Mouse (Mus musculus) midbrain, embryonic 13.5 days (tissue): ENCODE results near the gene Ms4a6b. TPM values are rescaled to one million over a fixed set of nuclear protein-coding genes. Genes with fewer than 3 reads are reported as not detected.
"Not testable (repeated sequence)": the region's sequence is repeated elsewhere in the genome, so short reads cannot be mapped to it uniquely, and the experiment has no call there.

Experiments
- ATAC-seq: fragments of 200-750 bp; cut with Nextera tagmentation; 2 replicates; pipeline ENCODE4 v1.8.0; 2017; ENCODE audit warnings: mild to moderate bottlenecking, moderate TSS enrichment, moderate library complexity
- H3K27ac ChIP-seq: fragments of 300-500 bp; sonication (generic); 2 replicates; pipeline ENCODE4 v1.5.1; 2015; ENCODE audit warnings: inconsistent platforms, mild to moderate bottlenecking, moderate library complexity
- H3K27me3 ChIP-seq: fragments of 300-500 bp; sonication (generic); 2 replicates; pipeline ENCODE4 v1.6.1; 2015; ENCODE audit warnings: mild to moderate bottlenecking, inconsistent platforms
- H3K36me3 ChIP-seq: fragments of 300-500 bp; sonication (generic); 2 replicates; pipeline ENCODE4 v1.6.1; 2015; ENCODE audit warnings: mild to moderate bottlenecking, inconsistent platforms
- H3K4me1 ChIP-seq: fragments of 300-500 bp; sonication (generic); replicated peaks from 2 replicates; pipeline ENCODE4 v1.6.1; 2015; ENCODE audit warnings: inconsistent platforms
- H3K4me2 ChIP-seq: fragments of 300-500 bp; sonication (generic); replicated peaks from 2 replicates; pipeline ENCODE4 v1.6.1; 2015; ENCODE audit warnings: moderate library complexity, mild to moderate bottlenecking, inconsistent platforms
- H3K4me3 ChIP-seq: fragments of 300-500 bp; sonication (generic); replicated peaks from 2 replicates; pipeline ENCODE4 v1.5.1; 2015; ENCODE audit warnings: mild to moderate bottlenecking, inconsistent platforms
- H3K9ac ChIP-seq: fragments of 300-500 bp; sonication (generic); replicated peaks from 2 replicates; pipeline ENCODE4 v1.6.1; 2015; ENCODE audit warnings: mild to moderate bottlenecking, inconsistent platforms
- H3K9me3 ChIP-seq: fragments of 300-500 bp; sonication (generic); 2 replicates; pipeline ENCODE4 v1.6.1; 2016; ENCODE audit warnings: mild to moderate bottlenecking, inconsistent platforms
- WGBS: fragments of 180-500 bp; shearing (Covaris S2); methylation state at CpG from one replicate; pipeline ENCODE4 v1.1.7; 2015; 5-methylcytosine and 5-hydroxymethylcytosine counted together
- polyA plus RNA-seq: library from polyadenylated mRNA; unstranded; fragments of >200 nt; fragmentation: Nextera tagmentation; extraction: Ambion mirVana; gene quantifications from 2 replicates; pipeline ENCODE4 v1.2.1, GENCODE M21; 2015

Ms4a6b gene
- polyA plus RNA-seq, 1 experiment from 2014 or later: 2.5 TPM

DNA sequence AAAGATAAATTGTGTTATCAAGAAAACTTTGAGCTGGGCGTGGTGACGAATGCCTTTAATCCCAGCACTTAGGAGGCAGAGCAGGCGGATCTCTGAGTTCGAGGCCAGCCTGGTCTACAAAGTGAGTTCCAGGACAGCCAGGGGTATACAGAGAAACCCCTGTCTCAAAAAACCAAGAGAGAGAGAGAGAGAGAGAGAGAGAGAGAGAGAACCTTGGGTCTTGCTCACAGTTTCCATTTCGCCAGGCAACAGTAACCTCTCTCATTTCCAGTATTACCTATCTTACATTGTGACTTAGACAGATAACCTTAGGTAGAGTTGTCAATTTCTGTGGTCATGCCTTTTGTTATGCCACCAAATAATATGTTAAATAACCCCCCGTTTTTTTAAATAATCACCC lies 20.0 kb upstream of the Ms4a6b start:
- no peaks in the 10 kb centered on the region for H3K9me3 ChIP-seq
- no peaks in the 10 kb centered on the region for H3K4me1 ChIP-seq
- no peak for ATAC-seq
- no peak overlapping the region for H3K9ac ChIP-seq
- no peak overlapping the region for H3K4me2 ChIP-seq
- H3K27ac ChIP-seq: no peak overlapping the region
- no peaks in the 10 kb centered on the region for H3K27me3 ChIP-seq
- 87% methylated on average over 6 of the region's 6 CpGs for WGBS
- H3K4me3 ChIP-seq: no peak overlapping the region
- H3K36me3 ChIP-seq: no peaks in the 10 kb centered on the region

DNA sequence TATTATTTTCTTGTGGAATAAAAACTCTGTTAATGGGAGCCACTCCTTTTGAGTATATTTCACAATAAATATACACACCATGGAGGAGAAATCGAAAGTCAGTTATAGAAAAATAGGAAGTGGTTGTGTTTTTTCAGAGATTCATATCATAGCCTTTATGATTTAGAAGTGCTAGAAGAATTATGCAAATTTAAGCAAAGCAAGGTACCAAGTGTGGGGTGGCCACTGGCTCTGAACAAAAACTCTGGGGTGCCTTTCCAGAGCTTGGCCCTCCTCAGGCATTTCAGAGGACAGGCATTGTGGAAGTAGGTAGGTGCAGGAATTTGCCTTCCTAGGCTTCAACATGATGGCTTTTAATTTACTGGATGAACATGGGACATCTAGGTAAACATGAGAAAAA lies 19.0 kb upstream of the Ms4a6b start:
- H3K4me3 ChIP-seq, H3K4me2 ChIP-seq, H3K9ac ChIP-seq, H3K27ac ChIP-seq, ATAC-seq, H3K9me3 ChIP-seq, H3K36me3 ChIP-seq, H3K27me3 ChIP-seq, H3K4me1 ChIP-seq: not testable (repeated sequence)
- WGBS: 80% methylated on average over 1 of the region's 1 CpGs

DNA sequence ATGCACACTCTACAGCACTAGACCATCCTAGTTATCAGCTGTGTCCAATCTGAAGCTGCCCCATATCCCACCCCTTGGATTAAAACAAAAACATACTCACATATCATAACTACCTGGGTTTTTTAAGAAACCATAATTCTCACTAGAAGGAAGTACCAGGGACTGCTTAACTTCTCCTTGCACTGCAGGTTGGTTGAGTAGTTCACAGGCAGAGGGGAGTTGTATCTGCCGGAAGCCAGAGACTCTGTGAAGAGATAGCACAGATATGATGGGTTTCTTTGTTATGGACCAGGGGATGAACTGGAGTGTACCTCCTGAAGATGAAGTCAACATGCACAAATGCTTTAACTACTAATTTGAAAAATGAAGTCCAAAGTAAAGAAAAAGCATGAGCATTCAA lies 15.5 kb upstream of the Ms4a6b start:
- WGBS: 97% methylated on average over 1 of the region's 1 CpGs
- Histone ChIP-seq H3K4me3 (no peak overlapping the region), H3K36me3 (no peaks in the 10 kb centered on the region)

DNA sequence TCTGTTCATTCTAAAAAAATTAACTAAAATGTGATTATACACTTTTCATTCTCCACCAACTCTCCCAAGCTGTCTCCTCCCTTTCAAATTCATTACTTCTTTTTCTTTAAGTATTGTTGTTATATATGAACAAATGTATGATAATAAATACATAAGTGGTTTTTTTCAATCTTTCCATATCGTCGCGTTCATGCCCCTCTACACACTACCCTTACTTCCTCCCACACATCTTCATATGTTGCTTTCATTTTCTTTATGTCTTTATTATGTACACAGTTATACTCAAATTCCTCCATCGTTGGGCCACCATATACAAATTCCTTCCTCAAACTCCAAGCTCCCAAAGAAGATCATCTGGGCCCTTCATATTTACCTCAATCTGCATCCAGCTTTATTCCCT lies 15.0 kb upstream of the Ms4a6b start:
- no peak overlapping the region for H3K4me2 ChIP-seq
- no peaks in the 10 kb centered on the region for H3K9me3 ChIP-seq
- no peak for ATAC-seq
- no peaks in the 10 kb centered on the region for H3K4me1 ChIP-seq
- H3K36me3 ChIP-seq: no peaks in the 10 kb centered on the region
- no peak overlapping the region for H3K4me3 ChIP-seq
- no peak overlapping the region for H3K9ac ChIP-seq
- no peak overlapping the region for H3K27ac ChIP-seq
- 88% methylated on average over 4 of the region's 4 CpGs for WGBS
- no peaks in the 10 kb centered on the region for H3K27me3 ChIP-seq

More for the DNA sequence above, 15.5 kb upstream of the Ms4a6b start:
- no peak overlapping the region for H3K9ac ChIP-seq
- H3K9me3 ChIP-seq: no peaks in the 10 kb centered on the region
- no peaks in the 10 kb centered on the region for H3K4me1 ChIP-seq
- no peaks in the 10 kb centered on the region for H3K27me3 ChIP-seq
- H3K27ac ChIP-seq: no peak overlapping the region
- ATAC-seq: no peak
- H3K4me2 ChIP-seq: no peak overlapping the region

DNA sequence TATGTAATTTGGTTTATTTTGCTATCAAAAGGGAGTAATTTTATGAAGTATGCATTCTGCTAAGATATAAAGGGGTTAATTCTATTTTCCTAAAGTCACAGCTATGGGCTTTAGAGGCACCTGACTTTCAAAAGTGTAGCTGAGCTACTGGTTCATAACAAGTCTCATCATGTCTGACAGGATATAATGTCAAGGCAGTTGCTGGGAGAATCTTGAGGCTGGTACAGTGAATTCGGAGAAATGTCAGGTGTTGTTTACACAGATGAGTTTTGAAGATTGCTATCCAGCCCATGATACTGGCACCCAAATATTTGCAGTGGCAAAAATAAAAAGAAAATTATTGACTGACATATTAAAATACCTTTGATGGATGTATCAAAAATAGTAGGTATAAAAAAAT lies 11.5 kb upstream of the Ms4a6b start:
- Histone ChIP-seq H3K36me3 (no peaks in the 10 kb centered on the region), H3K27ac (no peak overlapping the region), H3K9me3 (no peaks in the 10 kb centered on the region), H3K9ac (no peak overlapping the region), H3K4me3 (no peak overlapping the region), H3K4me1 (no peaks in the 10 kb centered on the region), H3K4me2 (no peak overlapping the region), H3K27me3 (no peaks in the 10 kb centered on the region)
- 90% methylated on average over 1 of the region's 1 CpGs for WGBS
- ATAC-seq: no peak

DNA sequence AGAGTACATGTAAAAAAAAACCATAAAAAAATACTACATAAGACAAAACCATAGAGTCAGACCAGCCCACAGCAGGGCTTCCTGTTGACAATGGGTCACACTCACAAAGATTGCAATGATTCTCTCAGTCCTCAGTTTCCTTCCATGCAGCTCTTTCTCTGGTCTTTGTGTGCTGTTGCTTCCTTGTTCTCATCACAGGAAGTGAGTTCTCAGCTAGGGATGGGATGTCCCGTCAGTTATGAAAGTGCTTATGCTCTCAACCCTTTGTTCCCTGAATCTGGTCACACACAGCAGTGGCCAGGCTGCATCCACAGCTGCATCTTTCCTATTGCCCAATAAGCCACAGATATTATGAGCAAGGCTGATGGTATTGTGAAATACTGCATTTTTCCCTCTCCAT lies 2.9 kb upstream of the Ms4a6b start:
- H3K27ac ChIP-seq: no peak overlapping the region
- H3K4me2 ChIP-seq: no peak overlapping the region
- H3K4me1 ChIP-seq: no peaks in the 10 kb centered on the region
- no peaks in the 10 kb centered on the region for H3K27me3 ChIP-seq
- no peak overlapping the region for H3K9ac ChIP-seq
- H3K36me3 ChIP-seq: no peaks in the 10 kb centered on the region
- H3K9me3 ChIP-seq: no peaks in the 10 kb centered on the region
- H3K4me3 ChIP-seq: no peak overlapping the region
- 68% methylated on average over 1 of the region's 1 CpGs for WGBS
- no peak for ATAC-seq

DNA sequence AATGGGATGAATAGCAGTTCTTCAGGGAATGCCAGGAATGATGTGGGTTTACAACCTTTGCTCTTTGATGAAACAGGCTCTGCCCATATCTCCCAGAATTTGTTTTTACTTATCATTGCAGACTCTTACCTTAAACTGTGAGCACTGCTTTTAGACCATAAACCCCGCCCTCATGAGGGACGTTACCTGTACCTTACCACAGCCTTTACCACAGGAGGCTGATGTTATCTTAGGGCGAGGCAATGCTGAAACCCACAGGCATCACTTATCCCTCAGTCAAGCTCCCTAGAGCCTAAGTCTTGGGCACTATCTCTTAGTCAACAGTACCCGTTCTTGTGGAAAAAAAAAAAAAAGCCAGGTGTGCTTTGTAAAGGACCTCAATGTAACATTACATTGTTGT lies 533 bp downstream of the Ms4a6b start:
- Histone ChIP-seq H3K4me2 (no peak overlapping the region), H3K4me3 (no peak overlapping the region), H3K27me3 (no peaks in the 10 kb centered on the region), H3K9ac (no peak overlapping the region), H3K4me1 (no peaks in the 10 kb centered on the region), H3K9me3 (no peaks in the 10 kb centered on the region), H3K36me3 (no peaks in the 10 kb centered on the region), H3K27ac (no peak overlapping the region)
- WGBS: 75% methylated on average over 4 of the region's 4 CpGs
- ATAC-seq: no peak

DNA sequence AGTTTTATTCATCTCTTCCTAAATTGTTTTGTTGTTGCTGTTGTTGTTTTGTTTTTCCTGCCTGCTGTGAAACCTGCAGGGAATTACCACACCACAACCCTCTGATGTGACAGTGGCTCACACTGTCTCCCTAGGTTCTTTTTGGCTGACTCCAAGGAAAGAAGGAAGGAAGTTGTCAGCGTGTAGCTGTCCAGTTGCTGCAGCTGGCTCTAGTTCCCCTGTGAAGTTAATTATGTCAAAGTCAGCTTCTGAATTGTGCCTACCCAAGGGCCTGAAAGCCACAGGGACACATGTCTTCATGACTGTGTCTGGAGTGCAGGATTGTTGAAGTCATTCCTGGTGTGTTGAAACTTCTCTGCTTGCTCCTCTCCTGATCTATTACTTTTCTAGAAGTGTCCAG lies 1.1 kb downstream of the Ms4a6b start:
- H3K9me3 ChIP-seq, H3K4me1 ChIP-seq, ATAC-seq, H3K4me3 ChIP-seq, H3K9ac ChIP-seq, H3K36me3 ChIP-seq, H3K4me2 ChIP-seq, H3K27me3 ChIP-seq, H3K27ac ChIP-seq: not testable (repeated sequence)
- 79% methylated on average over 1 of the region's 1 CpGs for whole genome bisulfite sequencing

DNA sequence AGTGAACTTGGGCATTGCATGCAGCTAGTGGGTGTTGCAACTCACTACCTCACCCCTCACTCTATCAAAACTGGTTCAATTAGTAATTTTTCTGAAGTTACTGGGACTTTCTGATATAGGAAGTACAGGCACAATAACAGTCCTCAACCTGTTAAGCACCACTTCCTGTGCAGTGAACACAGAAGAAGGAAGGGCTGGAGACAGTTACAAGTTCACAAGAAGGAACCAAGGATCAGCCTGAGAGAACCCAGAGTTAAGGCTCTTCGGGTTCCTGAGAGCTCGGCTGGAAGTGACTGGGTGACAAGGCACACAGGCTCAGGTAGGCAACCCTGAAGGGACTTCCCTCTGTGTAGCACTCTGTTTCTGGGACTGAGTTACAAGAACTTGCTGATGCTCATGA lies 2.0 kb downstream of the Ms4a6b start:
- H3K36me3 ChIP-seq, H3K9ac ChIP-seq, H3K4me2 ChIP-seq, ATAC-seq, H3K4me1 ChIP-seq, H3K27me3 ChIP-seq, H3K9me3 ChIP-seq, H3K27ac ChIP-seq, H3K4me3 ChIP-seq: not testable (repeated sequence)
- WGBS: 89% methylated on average over 2 of the region's 2 CpGs

DNA sequence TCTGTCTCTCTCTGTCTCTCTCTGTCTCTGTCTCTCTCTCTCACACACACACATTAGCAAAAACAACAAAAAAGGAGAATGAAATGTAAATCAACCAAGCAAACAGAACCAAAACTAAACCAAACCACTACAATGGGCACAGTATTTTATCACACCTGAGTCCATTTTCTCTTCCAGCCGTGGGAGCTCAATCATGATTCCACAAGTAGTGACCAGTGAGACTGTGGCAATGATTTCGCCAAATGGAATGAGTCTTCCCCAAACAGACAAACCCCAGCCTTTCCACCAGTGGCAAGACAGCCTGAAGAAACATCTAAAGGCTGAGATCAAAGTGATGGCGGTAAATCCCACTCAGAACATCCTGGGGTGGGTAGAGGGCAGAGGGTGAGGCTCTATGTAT lies 3.8 kb downstream of the Ms4a6b start:
- no peaks in the 10 kb centered on the region for H3K27me3 ChIP-seq
- H3K36me3 ChIP-seq: no peaks in the 10 kb centered on the region
- H3K27ac ChIP-seq: no peak overlapping the region
- no peaks in the 10 kb centered on the region for H3K4me1 ChIP-seq
- H3K4me2 ChIP-seq: no peak overlapping the region
- no peak overlapping the region for H3K9ac ChIP-seq
- 89% methylated on average over 3 of the region's 3 CpGs for WGBS
- H3K9me3 ChIP-seq: no peaks in the 10 kb centered on the region
- ATAC-seq: no peak
- no peak overlapping the region for H3K4me3 ChIP-seq

DNA sequence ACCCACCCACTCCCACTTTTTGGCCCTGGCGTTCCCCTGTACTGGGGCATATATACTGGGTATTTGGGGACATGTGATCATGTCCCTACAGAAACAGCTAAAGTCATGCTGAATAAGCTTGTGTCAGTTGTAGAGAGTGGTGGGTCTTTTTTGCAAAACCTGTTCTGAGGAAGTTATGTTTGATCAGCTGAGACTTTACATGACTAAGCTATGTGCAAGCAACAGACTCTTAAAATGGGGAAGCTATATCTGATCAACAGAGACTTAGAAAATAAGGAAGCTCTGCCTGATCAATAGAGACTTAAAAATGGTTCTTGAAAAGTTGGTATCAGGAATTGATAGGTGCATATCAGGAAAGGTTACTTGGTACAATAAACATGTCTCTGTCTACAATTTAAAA lies 17.1 kb downstream of the Ms4a6b start:
- Histone ChIP-seq H3K27ac (no peak overlapping the region), H3K9ac (no peak overlapping the region), H3K4me1 (no peaks in the 10 kb centered on the region), H3K4me3 (no peak overlapping the region), H3K36me3 (no peaks in the 10 kb centered on the region), H3K27me3 (no peaks in the 10 kb centered on the region), H3K9me3 (no peaks in the 10 kb centered on the region), H3K4me2 (no peak overlapping the region)
- ATAC-seq: no peak
- 88% methylated on average over 1 of the region's 1 CpGs for WGBS

DNA sequence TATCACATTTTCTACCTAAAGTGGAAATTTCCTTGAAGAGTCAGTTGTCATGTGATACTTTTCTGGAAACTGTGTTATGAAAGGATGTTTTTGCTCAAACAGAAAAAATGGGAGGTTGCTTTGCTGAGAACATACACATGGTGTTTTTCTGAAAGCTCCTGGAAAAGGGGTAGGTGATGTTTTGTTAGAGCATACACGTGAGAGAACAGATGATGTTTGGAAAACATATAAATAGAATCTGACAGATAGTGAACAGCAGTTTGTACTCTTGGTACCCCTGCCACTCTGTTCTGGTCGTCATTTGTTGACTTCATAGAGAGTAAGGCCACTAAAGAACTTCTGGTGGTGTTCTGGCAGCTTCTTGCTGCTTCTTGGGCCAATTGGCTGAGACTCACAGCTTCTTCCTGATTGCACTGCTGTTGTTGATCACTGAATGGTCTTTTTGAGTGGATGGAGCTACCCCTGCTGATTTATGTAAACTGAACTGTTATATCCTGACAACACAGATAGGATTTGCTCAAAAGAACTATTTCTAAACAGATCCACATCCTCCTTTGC lies 17.7 kb downstream of the Ms4a6b start:
- H3K4me1 ChIP-seq: no peaks in the 10 kb centered on the region
- 60% methylated on average over 2 of the region's 2 CpGs for WGBS

DNA sequence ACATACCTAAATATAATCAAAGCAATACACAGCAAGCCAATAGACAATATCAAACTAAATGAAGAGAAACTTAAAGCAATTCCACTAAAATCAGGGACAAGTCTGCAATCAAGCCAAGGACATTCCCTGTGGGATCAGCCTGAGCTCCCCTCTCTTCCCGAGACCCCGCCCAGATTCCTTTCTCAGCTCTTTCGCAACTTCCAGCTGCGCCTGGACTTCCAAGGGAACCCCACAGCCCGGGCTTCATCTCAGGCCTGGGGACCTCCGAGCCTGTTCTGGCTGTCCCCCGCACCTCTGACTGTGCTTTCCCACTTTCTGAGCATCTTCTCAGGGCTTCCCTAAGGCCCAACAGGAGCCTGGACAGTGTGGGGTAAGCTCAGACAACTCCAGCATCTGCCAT lies 20.3 kb downstream of the Ms4a6b start, which contains the start of gene Ms4a4d:
Gene Ms4a4d (plus strand): TSS at position 209 of the 400 bp plus-strand sequence.
- 11% methylated on average over 7 of the region's 7 CpGs for WGBS
- no peak within 1 kb of the TSS for H3K27ac ChIP-seq
- H3K9me3 ChIP-seq: no peaks in the 10 kb centered on the region
- no peak within 1 kb of the TSS for H3K4me2 ChIP-seq
- no peak within 1 kb of the TSS for H3K4me3 ChIP-seq
- H3K4me1 ChIP-seq: no peaks in the 10 kb centered on the region
- no peak within 1 kb of the TSS for H3K9ac ChIP-seq
- no peaks in the 10 kb centered on the region for H3K36me3 ChIP-seq
- H3K27me3 ChIP-seq: no peaks in the 10 kb centered on the region
- ATAC-seq: no peak

More for the DNA sequence above, 17.7 kb downstream of the Ms4a6b start:
- Histone ChIP-seq H3K27ac (no peak overlapping the region), H3K9me3 (no peaks in the 10 kb centered on the region), H3K4me2 (no peak overlapping the region), H3K4me3 (no peak overlapping the region), H3K36me3 (no peaks in the 10 kb centered on the region), H3K9ac (no peak overlapping the region), H3K27me3 (no peaks in the 10 kb centered on the region)
- ATAC-seq: no peak
